Mouse (Mus musculus) right cerebral cortex, postnatal 25 days (tissue): ENCODE results near the gene Hspb11.

ENCODE experiments used
- DNase-seq: peaks from one replicate; pipeline ENCODE4 v3.0.0; 2022

The Hspb11 gene

GRCm38 (mm10) chr4:107253125-107254091 is at the start of gene Hspb11, which contains the start of gene Lrrc42:
TSS of gene Hspb11 (plus strand) at chr4:107253593.
TSS of gene Lrrc42 (minus strand) at chr4:107253532.
- peak; percentile 92 for DNase-seq

GRCm38 (mm10) chr4:107207016-107207415 is 46.4 kb upstream of the Hspb11 start:
- no peak for DNase-seq

GRCm38 (mm10) chr4:107208880-107209279 is 44.5 kb upstream of the Hspb11 start, which contains the start of gene Ldlrad1:
TSS of gene Ldlrad1 (plus strand) at chr4:107209180.
- no peak for DNase-seq

- no peak for DNase-seq
Observed at GRCm38 (mm10) chr4:107210483-107211097, 42.8 kb upstream of the Hspb11 start.

GRCm38 (mm10) chr4:107211465-107211864 is 41.9 kb upstream of the Hspb11 start:
- peak; percentile 20 for DNase-seq

- DNase-seq, result no peak
Observed at GRCm38 (mm10) chr4:107211936-107212335, 41.5 kb upstream of the Hspb11 start.

- no peak for DNase-seq
Observed at GRCm38 (mm10) chr4:107213279-107214011, 39.9 kb upstream of the Hspb11 start.

GRCm38 (mm10) chr4:107217574-107217973 is 35.8 kb upstream of the Hspb11 start:
- no peak for DNase-seq

- no peak for DNase-seq
Observed at GRCm38 (mm10) chr4:107221524-107221923, 31.9 kb upstream of the Hspb11 start.

GRCm38 (mm10) chr4:107223225-107224204 is 29.9 kb upstream of the Hspb11 start:
- DNase-seq, result no peak

GRCm38 (mm10) chr4:107226313-107226712 is 27.1 kb upstream of the Hspb11 start:
- DNase-seq, result no peak

GRCm38 (mm10) chr4:107232219-107232618 is 21.2 kb upstream of the Hspb11 start:
- DNase-seq, result no peak

- DNase-seq, result no peak
Observed at GRCm38 (mm10) chr4:107238253-107238652, 15.1 kb upstream of the Hspb11 start.

GRCm38 (mm10) chr4:107240196-107240595 is 13.2 kb upstream of the Hspb11 start:
- DNase-seq, result no peak

GRCm38 (mm10) chr4:107243365-107244333 is 9.7 kb upstream of the Hspb11 start:
- DNase-seq, result no peak

GRCm38 (mm10) chr4:107245368-107245767 is 8.0 kb upstream of the Hspb11 start:
- no peak for DNase-seq

- no peak for DNase-seq
Observed at GRCm38 (mm10) chr4:107246040-107246439, 7.4 kb upstream of the Hspb11 start.

- DNase-seq, result no peak
Observed at GRCm38 (mm10) chr4:107247110-107247509, 6.3 kb upstream of the Hspb11 start.

- no peak for DNase-seq
Observed at GRCm38 (mm10) chr4:107248061-107248460, 5.3 kb upstream of the Hspb11 start.

- DNase-seq, result peak; percentile 13
Observed at GRCm38 (mm10) chr4:107249471-107249870, 3.9 kb upstream of the Hspb11 start.

- DNase-seq, result no peak
Observed at GRCm38 (mm10) chr4:107250494-107250893, 2.9 kb upstream of the Hspb11 start.
